In genomic region chr11:53107706-53108105, GRCm38 (mm10) we compare ENCODE assay signal across 22 mouse cellular contexts.
A peak's percentile ranks its signal among the peaks of the same experiment; 100 is the strongest.
DNase-seq lines count a peak whose midpoint lies in the region; ATAC-seq and TF ChIP-seq lines count a peak whose summit lies in the region.
"Had no signal": no experiment of that assay in that cellular context is flagged by ENCODE, and none has a peak within 500 bp of the region (broad histone marks: within the 10 kb centered on the region; RNA-seq: fewer than 3 reads in every experiment).

No protein-coding gene starts in this region.

- no peaks in the 10 kb centered on the region for H3K27me3 ChIP-seq in intestine, postnatal 0 days (replicated peaks; ENCODE audit: control insufficient read depth, insufficient read depth, low read length)
- H3K27me3 ChIP-seq in kidney, embryonic 16.5 days (ENCODE audit: insufficient read depth, low read length), result no peaks in the 10 kb centered on the region
- H3K27me3 ChIP-seq: forebrain, embryonic 13.5 days; heart, embryonic 12.5 days; hindbrain, embryonic 15.5 days; stomach, embryonic 15.5 days had no signal

- peak; percentile 37; the same call in 1 of the 2 replicates for ATAC-seq in intestine, postnatal 0 days
- ATAC-seq in kidney, embryonic 16.5 days (ENCODE audit: low FRiP score, low TSS enrichment), result no peak
- ATAC-seq: forebrain, embryonic 13.5 days; Patski had no signal

- peak overlapping the region; percentile 50 for H3K27ac ChIP-seq in intestine, postnatal 0 days (ENCODE audit: low read depth, low read length)
- no peak overlapping the region for H3K27ac ChIP-seq in kidney, embryonic 16.5 days (ENCODE audit: low read length)
- H3K27ac ChIP-seq: forebrain, embryonic 13.5 days; hindbrain, embryonic 15.5 days; midbrain, embryonic 10.5 days; stomach, embryonic 15.5 days had no signal

- no peak for TF ChIP-seq CTCF in intestine, postnatal 0 days (IDR thresholded peaks at IDR 0.05; ENCODE audit: low read depth)

- H3K4me3 ChIP-seq in intestine, postnatal 0 days (ENCODE audit: low read depth, low read length), result no peak overlapping the region
- H3K4me3 ChIP-seq in kidney, embryonic 16.5 days (ENCODE audit: low read length), result no peak overlapping the region
- H3K4me3 ChIP-seq: forebrain, embryonic 13.5 days; heart, embryonic 12.5 days; hindbrain, embryonic 15.5 days; midbrain, embryonic 10.5 days; myocyte; stomach, embryonic 15.5 days had no signal

- 33% methylated on average over 5 of the region's 5 CpGs for WGBS in intestine, postnatal 0 days
- 55% methylated on average over 5 of the region's 5 CpGs for WGBS in kidney, embryonic 16.5 days

- no peak overlapping the region for H3K9ac ChIP-seq in intestine, postnatal 0 days (ENCODE audit: low read depth, low read length)
- H3K9ac ChIP-seq in kidney, embryonic 16.5 days (replicated peaks; ENCODE audit: low read length), result no peak overlapping the region
- H3K9ac ChIP-seq: forebrain, embryonic 13.5 days; heart, embryonic 12.5 days; hindbrain, embryonic 15.5 days; stomach, embryonic 15.5 days had no signal

- H3K36me3 ChIP-seq in intestine, postnatal 0 days (ENCODE audit: control insufficient read depth, insufficient read depth), result no peaks in the 10 kb centered on the region
- no peaks in the 10 kb centered on the region for H3K36me3 ChIP-seq in kidney, embryonic 16.5 days (ENCODE audit: insufficient read depth, low read length)
- H3K36me3 ChIP-seq: heart, embryonic 12.5 days; hindbrain, embryonic 15.5 days; midbrain, embryonic 10.5 days; stomach, embryonic 15.5 days had no signal

- H3K9me3 ChIP-seq in intestine, postnatal 0 days (ENCODE audit: control insufficient read depth), result no peaks in the 10 kb centered on the region
- no peaks in the 10 kb centered on the region for H3K9me3 ChIP-seq in kidney, embryonic 16.5 days (ENCODE audit: low read length)
- H3K9me3 ChIP-seq: forebrain, embryonic 13.5 days; heart, embryonic 12.5 days; hindbrain, embryonic 15.5 days; midbrain, embryonic 10.5 days; stomach, embryonic 15.5 days had no signal

- no peak overlapping the region for H3K4me2 ChIP-seq in intestine, postnatal 0 days (replicated peaks; ENCODE audit: low read depth)
- no peak overlapping the region for H3K4me2 ChIP-seq in kidney, embryonic 16.5 days (replicated peaks; ENCODE audit: low read depth, low read length)
- H3K4me2 ChIP-seq: forebrain, embryonic 13.5 days; heart, embryonic 12.5 days; hindbrain, embryonic 15.5 days; liver, embryonic 11.5 days; stomach, embryonic 15.5 days had no signal

- H3K4me1 ChIP-seq in intestine, postnatal 0 days (replicated peaks; ENCODE audit: control insufficient read depth, insufficient read depth, low read length), result peaks cover 9% of the 10 kb centered on the region; the same call in 1 of the 2 replicates
- no peaks in the 10 kb centered on the region for H3K4me1 ChIP-seq in kidney, embryonic 16.5 days (ENCODE audit: insufficient read depth, low read length)
- H3K4me1 ChIP-seq: stomach, embryonic 15.5 days had no signal

- DNase-seq in layer of hippocampus, adult 11-12 months (ENCODE audit: low spot score), result peak; percentile 27
- no peak for DNase-seq in layer of hippocampus, postnatal 25 days (ENCODE audit: extremely low spot score in 1 of 2, low spot score in 1 of 2)
- peak; percentile 44 for DNase-seq in cerebellum, adult 11 months
- peak; percentile 72 for DNase-seq in cerebellum, adult 9-10 months
- no peak for DNase-seq in lung, postnatal 10 days
- no peak for DNase-seq in heart, adult 9 months (ENCODE audit: low spot score in 2 of 2)
- DNase-seq: B cell, adult 2 months; kidney, adult 9 months; lung, adult 2 months; lung, postnatal 4 days; spleen, adult 18-20 months; thymus, adult 2 months had no signal

Comparison
In these comparisons a context has a peak if more than half of its experiments do, and no peak if none do; other contexts are left out.
1. DNase-seq: peak in layer of hippocampus, adult 11-12 months (single experiment), cerebellum, adult 11 months (single experiment) and cerebellum, adult 9-10 months (single experiment); none in layer of hippocampus, postnatal 25 days (0 of 2), lung, postnatal 10 days (single experiment) and heart, adult 9 months (0 of 2).